Mouse (Mus musculus): ENCODE results near the gene Mfap5. TPM values are rescaled to one million over a fixed set of nuclear protein-coding genes. Genes with fewer than 3 reads are reported as not detected.
A peak's percentile ranks its signal among the peaks of the same experiment; 100 is the strongest.
"Not testable (repeated sequence)": the region's sequence is repeated elsewhere in the genome, so short reads cannot be mapped to it uniquely, and the experiment has no call there.

Gene Mfap5
- total RNA-seq, 1 experiment, result 8.7 TPM

DNA sequence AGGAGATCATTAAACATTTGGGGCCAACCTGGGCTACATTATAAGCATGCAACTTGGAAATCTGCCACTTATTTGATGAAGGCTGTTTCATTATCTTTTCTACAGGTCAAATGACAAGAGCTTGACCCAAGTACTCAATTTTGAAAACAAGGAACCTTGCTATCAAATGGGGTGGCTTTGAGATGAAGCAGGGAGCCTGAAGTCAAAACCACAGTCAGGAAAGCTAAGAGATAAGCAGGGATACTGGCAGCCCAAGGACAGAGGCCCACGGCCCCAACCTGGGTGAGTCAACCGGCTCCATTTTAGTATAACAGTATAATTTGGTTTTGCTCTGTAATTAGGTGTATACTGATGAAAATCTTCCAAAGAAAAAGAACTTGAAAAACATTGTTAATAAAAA, 35.4 kb upstream of the Mfap5 start:
- H3K27ac ChIP-seq (ENCODE audit: insufficient read depth, low read depth, low read length, poor library complexity, severe bottlenecking), result no peak overlapping the region; the same call in 1 of the 2 replicates
- no peak overlapping the region for H3K9ac ChIP-seq (ENCODE audit: insufficient read depth, low read depth, low read length, poor library complexity, severe bottlenecking)
- H3K36me3 ChIP-seq (ENCODE audit: control insufficient read depth, insufficient read depth, low read length, poor library complexity, severe bottlenecking), result peaks cover 3% of the 10 kb centered on the region; the same call in 1 of the 2 replicates
- no peak for TF ChIP-seq HCFC1 (IDR thresholded peaks at IDR 0.05; ENCODE audit: borderline replicate concordance, insufficient read depth, low read length)
- TF ChIP-seq CHD2 (IDR thresholded peaks at IDR 0.05; ENCODE audit: low read depth, low read length), result no peak
- no peak for TF ChIP-seq ZNF384 (IDR thresholded peaks at IDR 0.05; ENCODE audit: low read depth, low read length)
- TF ChIP-seq ZC3H11A (IDR thresholded peaks at IDR 0.05; ENCODE audit: borderline replicate concordance, low read depth, low read length), result no peak
- no peak for TF ChIP-seq MAFK (IDR thresholded peaks at IDR 0.05; ENCODE audit: insufficient read depth, low read depth, low read length)
- in situ Hi-C loops (cut with MboI; ENCODE audit: low sequenced_read_pairs in 2 of 2, unreplicated experiment in 2 of 2), result no loop called here
- DNase-seq (ENCODE audit: low read depth, low spot score), result no peak
- H3K4me1 ChIP-seq (ENCODE audit: control insufficient read depth in 2 of 2, insufficient read depth in 2 of 2, low read length in 2 of 2, poor library complexity in 1 of 2), result peaks cover 10 to 25% of the 10 kb centered on the region in 2 experiments; a peak in 3 of 4 replicates
- H3K4me3 ChIP-seq (ENCODE audit: insufficient read depth in 1 of 2, low read depth in 1 of 2, low read length in 2 of 2, poor library complexity in 1 of 2, severe bottlenecking in 1 of 2), result no peak overlapping the region
- no peaks in the 10 kb centered on the region for H3K9me3 ChIP-seq (ENCODE audit: control insufficient read depth, insufficient read depth, low read depth, low read length)

DNA sequence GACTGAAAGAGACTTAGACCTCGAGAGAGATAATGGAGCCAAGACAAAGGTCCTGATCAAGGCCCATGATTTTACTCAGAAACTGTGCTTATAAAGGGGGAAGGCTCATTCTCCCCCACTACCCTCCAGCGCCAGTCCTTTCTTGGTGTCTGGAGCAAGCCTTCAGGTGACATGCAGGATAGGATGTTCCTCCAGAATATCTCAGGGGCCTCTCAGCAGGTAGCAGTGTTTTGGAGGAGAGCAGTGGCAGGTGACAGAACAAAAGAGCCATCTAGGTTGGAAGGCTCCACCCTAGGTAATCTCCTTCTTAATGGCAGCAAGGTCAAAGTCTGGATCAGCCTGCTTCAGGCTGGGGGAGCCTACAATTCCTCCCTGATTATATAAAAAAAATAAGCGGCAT, 34.2 kb upstream of the Mfap5 start:
- peak overlapping the region; percentile 84 for H3K27ac ChIP-seq (ENCODE audit: insufficient read depth, low read depth, low read length, poor library complexity, severe bottlenecking)
- in situ Hi-C loops (cut with MboI; ENCODE audit: low sequenced_read_pairs in 2 of 2, unreplicated experiment in 2 of 2); H3K9ac ChIP-seq (ENCODE audit: insufficient read depth, low read depth, low read length, poor library complexity, severe bottlenecking); DNase-seq (ENCODE audit: low read depth, low spot score); H3K4me3 ChIP-seq (ENCODE audit: insufficient read depth in 1 of 2, low read depth in 1 of 2, low read length in 2 of 2, poor library complexity in 1 of 2, severe bottlenecking in 1 of 2); H3K36me3 ChIP-seq (ENCODE audit: control insufficient read depth, insufficient read depth, low read length, poor library complexity, severe bottlenecking); H3K9me3 ChIP-seq (ENCODE audit: control insufficient read depth, insufficient read depth, low read depth, low read length): not testable (repeated sequence)
- H3K4me1 ChIP-seq (ENCODE audit: control insufficient read depth in 2 of 2, insufficient read depth in 2 of 2, low read length in 2 of 2, poor library complexity in 1 of 2), result peaks cover 10 to 25% of the 10 kb centered on the region in 2 experiments; a peak in 3 of 4 replicates

DNA sequence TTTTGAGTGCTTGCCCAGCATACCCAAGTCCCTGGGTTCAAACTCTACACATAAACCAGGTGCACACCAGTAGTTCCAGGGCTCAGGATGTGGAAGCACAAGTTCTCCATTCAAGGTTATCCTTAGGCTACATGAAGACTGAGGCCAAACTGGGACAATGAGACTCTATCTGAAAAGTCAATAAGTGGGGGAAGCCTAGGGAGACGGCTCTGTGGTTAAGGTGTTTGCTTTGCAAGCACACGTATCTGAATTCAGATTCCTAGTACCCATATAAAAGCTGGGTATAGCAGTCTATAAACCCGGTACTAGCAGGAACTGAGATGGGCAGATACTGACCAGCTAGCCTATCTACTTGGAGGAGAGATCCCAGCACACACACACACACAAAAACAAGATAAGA, 27.6 kb upstream of the Mfap5 start:
- Histone ChIP-seq H3K27ac (ENCODE audit: insufficient read depth, low read depth, low read length, poor library complexity, severe bottlenecking) (no peak overlapping the region), H3K4me3 (ENCODE audit: insufficient read depth in 1 of 2, low read depth in 1 of 2, low read length in 2 of 2, poor library complexity in 1 of 2, severe bottlenecking in 1 of 2) (no peak overlapping the region), H3K9ac (ENCODE audit: insufficient read depth, low read depth, low read length, poor library complexity, severe bottlenecking) (no peak overlapping the region), H3K36me3 (ENCODE audit: control insufficient read depth, insufficient read depth, low read length, poor library complexity, severe bottlenecking) (no peaks in the 10 kb centered on the region), H3K9me3 (ENCODE audit: control insufficient read depth, insufficient read depth, low read depth, low read length) (no peaks in the 10 kb centered on the region), H3K4me1 (ENCODE audit: control insufficient read depth in 2 of 2, insufficient read depth in 2 of 2, low read length in 2 of 2, poor library complexity in 1 of 2) (0 out of 4 replicates have a peak, but pooled peaks cover 0 to 5% of the 10 kb centered on the region in 2 experiments)
- no peak for DNase-seq (ENCODE audit: low read depth, low spot score)
- in situ Hi-C loops (cut with MboI; ENCODE audit: low sequenced_read_pairs in 2 of 2, unreplicated experiment in 2 of 2), result loop anchor here in 1 of 2 experiments (25.0 kb wide), 1 partner anchor 109 kb away; no protein-coding TSS in a partner anchor
- TF ChIP-seq MAFK (IDR thresholded peaks at IDR 0.05; ENCODE audit: insufficient read depth, low read depth, low read length) (no peak), HCFC1 (IDR thresholded peaks at IDR 0.05; ENCODE audit: borderline replicate concordance, insufficient read depth, low read length) (no peak), CHD2 (IDR thresholded peaks at IDR 0.05; ENCODE audit: low read depth, low read length) (no peak), ZNF384 (IDR thresholded peaks at IDR 0.05; ENCODE audit: low read depth, low read length) (no peak), ZC3H11A (IDR thresholded peaks at IDR 0.05; ENCODE audit: borderline replicate concordance, low read depth, low read length) (no peak)

DNA sequence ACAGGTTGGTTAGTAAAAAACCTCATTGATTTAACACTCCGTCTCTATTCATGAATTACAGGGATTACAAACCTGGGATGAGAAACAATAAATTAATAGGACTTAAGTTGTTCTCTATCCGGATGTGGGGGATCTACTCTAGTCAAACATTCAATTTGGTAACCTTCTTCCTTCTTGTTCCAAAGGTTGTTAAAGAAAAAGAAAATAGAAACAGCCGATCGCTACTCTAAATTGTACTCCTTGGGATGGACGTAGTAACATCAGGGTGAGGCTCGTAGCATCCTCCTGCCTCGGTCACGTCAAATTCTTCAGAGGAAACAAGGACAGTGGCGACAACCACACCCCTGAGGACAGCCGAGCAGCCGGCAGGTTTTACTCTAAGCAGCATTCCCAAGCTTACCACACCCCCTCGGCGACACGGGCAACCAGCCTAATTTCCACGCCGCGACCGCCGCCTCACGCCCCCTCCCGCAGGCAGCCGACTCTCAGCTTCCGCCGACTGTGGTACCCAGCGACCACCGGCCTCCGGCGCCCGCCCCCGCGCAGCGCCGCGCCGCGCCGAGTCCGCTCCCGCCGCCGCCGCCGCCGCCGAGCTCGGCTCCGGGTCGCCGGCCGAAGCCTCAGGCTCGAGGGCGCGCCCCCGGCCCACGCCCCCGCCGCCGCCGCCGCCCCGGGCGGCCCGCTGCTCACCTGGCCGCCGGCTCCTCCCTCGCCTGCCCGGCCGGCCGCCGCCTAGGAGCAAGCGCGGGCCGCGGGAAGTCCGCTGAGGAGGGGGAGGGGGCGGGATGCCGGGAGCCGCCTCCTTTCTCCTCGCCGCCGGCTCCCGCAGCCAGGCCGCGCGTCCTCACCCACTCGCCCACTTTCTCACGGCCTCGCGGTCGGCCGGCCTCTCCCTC, 20.0 kb upstream of the Mfap5 start:
- peak overlapping the region; percentile 78 for H3K27ac ChIP-seq (ENCODE audit: insufficient read depth, low read depth, low read length, poor library complexity, severe bottlenecking)
- peaks cover 0 to 9% of the 10 kb centered on the region in 2 experiments; a peak in 3 of 4 replicates for H3K4me1 ChIP-seq (ENCODE audit: control insufficient read depth in 2 of 2, insufficient read depth in 2 of 2, low read length in 2 of 2, poor library complexity in 1 of 2)
- DNase-seq (ENCODE audit: low read depth, low spot score), result no peak

More for the DNA sequence above, 20.0 kb upstream of the Mfap5 start:
- peak overlapping the region; percentile 83 for H3K9ac ChIP-seq (ENCODE audit: insufficient read depth, low read depth, low read length, poor library complexity, severe bottlenecking)
- TF ChIP-seq HCFC1 (IDR thresholded peaks at IDR 0.05; ENCODE audit: borderline replicate concordance, insufficient read depth, low read length), result no peak
- TF ChIP-seq MAFK (IDR thresholded peaks at IDR 0.05; ENCODE audit: insufficient read depth, low read depth, low read length), result no peak
- TF ChIP-seq CHD2 (IDR thresholded peaks at IDR 0.05; ENCODE audit: low read depth, low read length), result no peak
- no peak for TF ChIP-seq ZNF384 (IDR thresholded peaks at IDR 0.05; ENCODE audit: low read depth, low read length)
- no peak for TF ChIP-seq ZC3H11A (IDR thresholded peaks at IDR 0.05; ENCODE audit: borderline replicate concordance, low read depth, low read length)
- H3K4me3 ChIP-seq (ENCODE audit: insufficient read depth in 1 of 2, low read depth in 1 of 2, low read length in 2 of 2, poor library complexity in 1 of 2, severe bottlenecking in 1 of 2), result peak overlapping the region; percentile 73 to 85
- H3K36me3 ChIP-seq (ENCODE audit: control insufficient read depth, insufficient read depth, low read length, poor library complexity, severe bottlenecking), result no peaks in the 10 kb centered on the region
- in situ Hi-C loops (cut with MboI; ENCODE audit: low sequenced_read_pairs in 2 of 2, unreplicated experiment in 2 of 2), result loop anchor here in 1 of 2 experiments (25.0 kb wide), 1 partner anchor 102 kb away; no protein-coding TSS in a partner anchor
- no peaks in the 10 kb centered on the region for H3K9me3 ChIP-seq (ENCODE audit: control insufficient read depth, insufficient read depth, low read depth, low read length)
